7 mouse cellular contexts compared by ENCODE assay signal in the genomic region with DNA sequence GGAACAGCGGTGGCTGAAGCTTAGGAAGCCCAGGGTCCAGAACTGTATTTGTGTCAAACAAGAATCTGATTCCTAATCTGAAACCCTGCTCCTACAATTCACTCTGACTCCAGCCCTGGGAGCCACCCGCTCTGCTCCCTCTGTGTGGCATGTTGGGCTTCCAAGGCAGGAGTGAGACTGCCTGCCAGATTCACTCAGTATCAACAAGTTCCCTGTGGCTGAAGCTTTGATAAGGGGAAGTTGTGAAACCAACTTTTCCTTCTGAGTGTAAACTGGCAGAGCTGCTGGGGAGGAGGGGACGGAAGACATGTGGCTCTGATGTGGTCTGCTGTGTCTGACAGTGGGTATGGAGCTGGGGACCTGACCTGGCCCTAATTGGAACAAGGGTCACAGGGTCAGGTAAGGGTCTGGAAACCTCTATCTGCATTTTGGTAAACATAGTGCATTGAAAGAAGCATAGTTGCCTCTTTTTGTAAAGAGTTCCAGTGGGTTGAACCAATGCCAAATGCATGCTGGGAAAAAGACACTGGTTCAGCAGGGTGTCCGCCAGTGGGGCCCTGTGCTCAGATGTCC.
DNase-seq lines count a peak whose midpoint lies in the region; ATAC-seq and TF ChIP-seq lines count a peak whose summit lies in the region.

No protein-coding gene starts in this region.

- no peak for DNase-seq in midbrain, embryonic 10.5 days (ENCODE audit: low spot score)
- DNase-seq in forebrain, postnatal 0 days = no peak
- DNase-seq in heart, postnatal 14 days = peak; percentile 52 to 56
- DNase-seq in naive thymus-derived CD4-positive, alpha-beta T cell, adult 2 months (ENCODE audit: low read depth) = peak; percentile 31
- no peak for DNase-seq in T-cell, adult 2 months (ENCODE audit: low spot score)

- no peak for ATAC-seq in midbrain, embryonic 15.5 days (replicated peaks)
- peak; percentile 21; the same call in 1 of the 2 replicates for ATAC-seq in forebrain, postnatal 0 days
- no peak for ATAC-seq in erythroid progenitor cell, adult 5-6 weeks (replicated peaks; ENCODE audit: low FRiP score, poor library complexity, severe bottlenecking)

- peaks cover 5% of the 10 kb centered on the region; the same call in 1 of the 2 replicates for H3K4me1 ChIP-seq in midbrain, embryonic 10.5 days
- no peaks in the 10 kb centered on the region for H3K4me1 ChIP-seq in midbrain, embryonic 15.5 days
- no peaks in the 10 kb centered on the region for H3K4me1 ChIP-seq in forebrain, postnatal 0 days (ENCODE audit: insufficient read depth)

- H3K4me2 ChIP-seq in midbrain, embryonic 15.5 days = no peak overlapping the region
- no peak overlapping the region for H3K4me2 ChIP-seq in forebrain, postnatal 0 days (ENCODE audit: low read depth)

- no peak overlapping the region for H3K4me3 ChIP-seq in midbrain, embryonic 10.5 days
- H3K4me3 ChIP-seq in midbrain, embryonic 15.5 days = no peak overlapping the region
- no peak overlapping the region for H3K4me3 ChIP-seq in forebrain, postnatal 0 days (ENCODE audit: low read depth, low read length)

- TF ChIP-seq CTCF in forebrain, postnatal 0 days (IDR thresholded peaks at IDR 0.05; ENCODE audit: low read depth) = no peak

- no peaks in the 10 kb centered on the region for H3K27me3 ChIP-seq in midbrain, embryonic 10.5 days (ENCODE audit: low read depth, poor library complexity, severe bottlenecking)
- H3K27me3 ChIP-seq in midbrain, embryonic 15.5 days (replicated peaks) = no peaks in the 10 kb centered on the region
- no peaks in the 10 kb centered on the region for H3K27me3 ChIP-seq in forebrain, postnatal 0 days (ENCODE audit: insufficient read depth, low read length)

- intact Hi-C loops in heart, postnatal 14 days (cut with DNase I) = no loop called here

- no peaks in the 10 kb centered on the region for H3K36me3 ChIP-seq in midbrain, embryonic 10.5 days
- H3K36me3 ChIP-seq in midbrain, embryonic 15.5 days (replicated peaks) = no peaks in the 10 kb centered on the region
- no peaks in the 10 kb centered on the region; the same call in 1 of the 2 replicates for H3K36me3 ChIP-seq in forebrain, postnatal 0 days (ENCODE audit: insufficient read depth)

- WGBS in midbrain, embryonic 10.5 days = 88% methylated on average over 4 of the region's 4 CpGs
- 84% methylated on average over 4 of the region's 4 CpGs for WGBS in midbrain, embryonic 15.5 days
- 78% methylated on average over 4 of the region's 4 CpGs for WGBS in forebrain, postnatal 0 days

- H3K9me3 ChIP-seq in midbrain, embryonic 10.5 days (replicated peaks) = no peaks in the 10 kb centered on the region
- H3K9me3 ChIP-seq in midbrain, embryonic 15.5 days = no peaks in the 10 kb centered on the region
- H3K9me3 ChIP-seq in forebrain, postnatal 0 days (ENCODE audit: low read length) = no peaks in the 10 kb centered on the region

- no peak overlapping the region for H3K9ac ChIP-seq in midbrain, embryonic 15.5 days
- no peak overlapping the region for H3K9ac ChIP-seq in forebrain, postnatal 0 days

- H3K27ac ChIP-seq in midbrain, embryonic 10.5 days (replicated peaks) = peak overlapping the region; percentile 39; the same call in 1 of the 2 replicates
- H3K27ac ChIP-seq in midbrain, embryonic 15.5 days = no peak overlapping the region
- no peak overlapping the region for H3K27ac ChIP-seq in forebrain, postnatal 0 days (ENCODE audit: low read depth, low read length)

Comparison
In these comparisons a context has a peak if more than half of its experiments do, and no peak if none do; other contexts are left out.
1. DNase-seq: peak in heart, postnatal 14 days (2 of 2) and naive thymus-derived CD4-positive, alpha-beta T cell, adult 2 months (single experiment); none in midbrain, embryonic 10.5 days (single experiment), forebrain, postnatal 0 days (single experiment) and T-cell, adult 2 months (single experiment).